Mouse (Mus musculus): ENCODE measurements around the gene Rnf11.

GRCm38 (mm10) chr4:109460421-109461179 lies 23.9 kb downstream of the Rnf11 start:
- TF ChIP-seq CTCF (IDR thresholded peaks at IDR 0.05; ENCODE audit: low read depth) (peak; percentile 0; the same call in 1 of the 2 replicates), EP300 (optimal IDR thresholded peaks at IDR 0.05) (no peak)

Measured in stomach, postnatal 0 days (tissue).